Mouse (Mus musculus) E14TG2a.4 (cell line): Measurements from ENCODE around the gene Mgat5b.

Experiments used
- CTCF ChIP-seq: conservative IDR thresholded peaks from 2 replicates; pipeline ENCODE4 v1.5.1; 2014; ENCODE audit warnings: low read length
- NANOG ChIP-seq: IDR thresholded peaks from 2 replicates; pipeline ENCODE4 v1.6.1; 2014; ENCODE audit warnings: borderline replicate concordance, low read length, mixed read lengths

- TF ChIP-seq CTCF (peak; percentile 76), NANOG (no peak)
Observed at GRCm38 (mm10) chr11:116994095-116994582, 75.5 kb downstream of the Mgat5b start.
